Mouse (Mus musculus) liver, embryonic 14.5 days (tissue): ENCODE results near the gene Snx15.

ENCODE experiments used
- CTCF ChIP-seq: IDR thresholded peaks from 2 replicates; pipeline ENCODE4 v1.5.1; 2016; ENCODE audit warnings: antibody characterized with exemption, low read depth, control low read depth
- EP300 ChIP-seq: IDR thresholded peaks from 2 replicates; pipeline ENCODE4 v1.6.1; 2016; ENCODE audit warnings: antibody characterized with exemption, low read depth

GRCm38 (mm10) chr19:6105586-6105985 lies 22.5 kb downstream of the Snx15 start, which contains the start of gene Naaladl1:
- no peak for TF ChIP-seq CTCF
- no peak for TF ChIP-seq EP300
